2 mouse cellular contexts compared by ENCODE assay signal in the genomic region with DNA sequence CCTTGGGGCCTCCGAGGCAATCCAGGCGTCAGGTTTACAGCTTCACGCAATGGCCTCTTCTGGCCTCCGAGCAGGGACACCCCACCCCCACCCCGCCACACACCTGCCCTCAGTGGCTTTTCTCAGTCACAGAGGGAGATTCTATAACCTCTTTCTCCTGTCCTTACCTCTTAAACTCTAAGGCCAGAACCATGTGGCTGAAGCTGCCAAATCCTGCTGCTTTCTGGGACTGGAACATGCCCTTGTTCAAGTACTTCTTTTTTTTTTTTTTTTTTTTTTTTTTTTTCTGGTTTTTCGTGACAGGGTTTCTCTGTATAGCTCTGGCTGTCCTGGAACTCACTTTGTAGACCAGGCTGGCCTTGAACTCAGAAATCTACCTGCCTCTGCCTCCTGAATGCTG.
TF ChIP-seq lines count a peak whose summit lies in the region.

No protein-coding gene starts in this region.

TF ChIP-seq in ES-E14, 5 proteins besides CTCF, POLR2A, EP300 and RAD21:
- TF ChIP-seq ZNF384 (IDR thresholded peaks at IDR 0.05; ENCODE audit: low read depth, low read length): peak; percentile 83

TF ChIP-seq in MEL, 35 proteins besides CTCF, POLR2A, EP300 and RAD21:
- TF ChIP-seq ZNF384 (IDR thresholded peaks at IDR 0.05; ENCODE audit: low read depth, low read length): peak; percentile 75
